Mouse (Mus musculus) lung, postnatal 4 days (tissue): ENCODE results near the gene Ankfy1.
"Not testable (repeated sequence)": the region's sequence is repeated elsewhere in the genome, so short reads cannot be mapped to it uniquely, and the experiment has no call there.

ENCODE experiments used
- DNase-seq, 2 experiments: peaks; one replicate each; pipeline ENCODE4 v3.0.0; 2021

Ankfy1 gene

GRCm38 (mm10) chr11:72689551-72690510 is at the start of gene Ankfy1:
Ankfy1 (plus strand) TSS chr11:72690006.
- DNase-seq: peak; percentile 96 to 99

- no peak for DNase-seq
Measured at GRCm38 (mm10) chr11:72642730-72643129, 47.1 kb upstream of the Ankfy1 start.

GRCm38 (mm10) chr11:72645386-72645785 is 44.4 kb upstream of the Ankfy1 start:
- peak in 1 of 2 experiments; percentile 30 for DNase-seq

GRCm38 (mm10) chr11:72650347-72650746 is 39.5 kb upstream of the Ankfy1 start:
- DNase-seq: no peak

- no peak for DNase-seq
Measured at GRCm38 (mm10) chr11:72659918-72660317, 29.9 kb upstream of the Ankfy1 start.

- no peak for DNase-seq
Measured at GRCm38 (mm10) chr11:72660359-72660758, 29.4 kb upstream of the Ankfy1 start.

- DNase-seq: no peak
Measured at GRCm38 (mm10) chr11:72664641-72665040, 25.2 kb upstream of the Ankfy1 start.

- no peak for DNase-seq
Measured at GRCm38 (mm10) chr11:72670634-72671033, 19.2 kb upstream of the Ankfy1 start.

- no peak for DNase-seq
Measured at GRCm38 (mm10) chr11:72671294-72671988, 18.4 kb upstream of the Ankfy1 start.

- DNase-seq: no peak
Measured at GRCm38 (mm10) chr11:72672438-72672837, 17.4 kb upstream of the Ankfy1 start.

- DNase-seq: no peak
Measured at GRCm38 (mm10) chr11:72675280-72675679, 14.5 kb upstream of the Ankfy1 start.

GRCm38 (mm10) chr11:72680726-72681125 is 9.1 kb upstream of the Ankfy1 start:
- DNase-seq: no peak

GRCm38 (mm10) chr11:72683402-72683801 is 6.4 kb upstream of the Ankfy1 start:
- no peak for DNase-seq

- DNase-seq: no peak
Measured at GRCm38 (mm10) chr11:72686697-72687096, 3.1 kb upstream of the Ankfy1 start.

GRCm38 (mm10) chr11:72688242-72688641 is 1.6 kb upstream of the Ankfy1 start:
- DNase-seq: no peak

- no peak for DNase-seq
Measured at GRCm38 (mm10) chr11:72689115-72689514, 691 bp upstream of the Ankfy1 start.

- no peak for DNase-seq
Measured at GRCm38 (mm10) chr11:72692353-72692752, 2.5 kb downstream of the Ankfy1 start.

- DNase-seq: no peak
Measured at GRCm38 (mm10) chr11:72695025-72695424, 5.2 kb downstream of the Ankfy1 start.

- DNase-seq: no peak
Measured at GRCm38 (mm10) chr11:72696368-72696971, 6.7 kb downstream of the Ankfy1 start.

GRCm38 (mm10) chr11:72697323-72697722 is 7.5 kb downstream of the Ankfy1 start:
- DNase-seq: no peak

- DNase-seq: not testable (repeated sequence)
Measured at GRCm38 (mm10) chr11:72705111-72705510, 15.3 kb downstream of the Ankfy1 start.

- DNase-seq: no peak
Measured at GRCm38 (mm10) chr11:72712721-72713120, 22.9 kb downstream of the Ankfy1 start.

GRCm38 (mm10) chr11:72718161-72718560 is 28.4 kb downstream of the Ankfy1 start:
- DNase-seq: no peak
